Mouse (Mus musculus): ENCODE results near the gene Hist1h2ad. TPM values are rescaled to one million over a fixed set of nuclear protein-coding genes. Genes with fewer than 3 reads are reported as not detected.

Hist1h2ad gene
- polyA plus RNA-seq, 1 experiment from 2014 or later, result 3.0 TPM

- Histone ChIP-seq H3K27ac (peak overlapping the region; percentile 99), H3K4me3 (peak overlapping the region; percentile 73), H3K9me3 (no peaks in the 10 kb centered on the region), H3K36me3 (no peaks in the 10 kb centered on the region), H3K4me2 (replicated peaks) (peak overlapping the region; percentile 95), H3K4me1 (peaks cover 11% of the 10 kb centered on the region), H3K27me3 (no peaks in the 10 kb centered on the region), H3K9ac (peak overlapping the region; percentile 93)
- WGBS, result 28% methylated on average over 7 of the region's 7 CpGs
- ATAC-seq (ENCODE audit: low FRiP score, low read depth), result no peak
Observed at GRCm38 (mm10) chr13:23622861-23623450, 48.8 kb downstream of the Hist1h2ad start.

Small RNAs within 50 kb of the gene (microRNA-seq; reads per million reads assigned to microRNA genes)
- not detected for gene Gm44297
- not detected for gene Gm44359
- gene Gm44394, result not detected

Other genes starting within 250 kb of the Hist1h2ad start
- 65.0 and 70.3 TPM in 2 replicates for gene Zfp322a, start 205.2 kb upstream of the Hist1h2ad start, polyA plus RNA-seq (2015; fragmentation: Nextera tagmentation; extraction: Ambion mirVana)
- gene Abt1, start 150.5 kb upstream of the Hist1h2ad start, polyA plus RNA-seq (2015; fragmentation: Nextera tagmentation; extraction: Ambion mirVana), result 13.4 and 14.8 TPM in 2 replicates
- 0.19 and 0.45 TPM in 2 replicates for gene Btn1a1, start 108.5 kb upstream of the Hist1h2ad start, polyA plus RNA-seq (2015; fragmentation: Nextera tagmentation; extraction: Ambion mirVana)
- gene Btn2a2, start 85.5 kb upstream of the Hist1h2ad start, polyA plus RNA-seq (2015; fragmentation: Nextera tagmentation; extraction: Ambion mirVana), result 1.4 and 1.5 TPM in 2 replicates
- gene Hist1h4h, start 43.3 kb upstream of the Hist1h2ad start, polyA plus RNA-seq (2015; fragmentation: Nextera tagmentation; extraction: Ambion mirVana), result 4.1 and 8.4 TPM in 2 replicates
- gene Hist1h2af, start 40.5 kb upstream of the Hist1h2ad start, polyA plus RNA-seq (2015; fragmentation: Nextera tagmentation; extraction: Ambion mirVana), result 9.3 and 10.0 TPM in 2 replicates
- gene Hist1h3g, start 39.0 kb upstream of the Hist1h2ad start, polyA plus RNA-seq (2015; fragmentation: Nextera tagmentation; extraction: Ambion mirVana), result 9.8 and 10.9 TPM in 2 replicates
- 0.74 and 1.0 TPM in 2 replicates for gene Hist1h2bh, start 31.0 kb upstream of the Hist1h2ad start, polyA plus RNA-seq (2015; fragmentation: Nextera tagmentation; extraction: Ambion mirVana)
- gene Hist1h3f, start 30.3 kb upstream of the Hist1h2ad start, polyA plus RNA-seq (2015; fragmentation: Nextera tagmentation; extraction: Ambion mirVana), result 1.5 and 1.7 TPM in 2 replicates
- gene Hist1h4f, start 22.7 kb upstream of the Hist1h2ad start, polyA plus RNA-seq (2015; fragmentation: Nextera tagmentation; extraction: Ambion mirVana), result 1.0 and 1.9 TPM in 2 replicates
- 0.46 and 0.51 TPM in 2 replicates for gene Hist1h1d, start 21.1 kb upstream of the Hist1h2ad start, polyA plus RNA-seq (2015; fragmentation: Nextera tagmentation; extraction: Ambion mirVana)
- gene Hist1h3e, start 12.0 kb upstream of the Hist1h2ad start, polyA plus RNA-seq (2015; fragmentation: Nextera tagmentation; extraction: Ambion mirVana), result 8.2 and 8.9 TPM in 2 replicates
- gene Hist1h2ae, start 3.2 kb upstream of the Hist1h2ad start, polyA plus RNA-seq (2015; fragmentation: Nextera tagmentation; extraction: Ambion mirVana), result 110 and 115 TPM in 2 replicates
- gene Hist1h2bg, start 3.0 kb upstream of the Hist1h2ad start, polyA plus RNA-seq (2015; fragmentation: Nextera tagmentation; extraction: Ambion mirVana), result 11.2 and 14.4 TPM in 2 replicates
- gene Hist1h2bf, start 185 bp upstream of the Hist1h2ad start, polyA plus RNA-seq (2015; fragmentation: Nextera tagmentation; extraction: Ambion mirVana), result 9.1 and 16.5 TPM in 2 replicates
- 7.8 and 8.4 TPM in 2 replicates for gene Hist1h3d, start 1.4 kb downstream of the Hist1h2ad start, polyA plus RNA-seq (2015; fragmentation: Nextera tagmentation; extraction: Ambion mirVana)
- 126 and 130 TPM in 2 replicates for gene Hist1h4d, start 7.2 kb downstream of the Hist1h2ad start, polyA plus RNA-seq (2015; fragmentation: Nextera tagmentation; extraction: Ambion mirVana)
- gene Hist1h2be, start 46.7 kb downstream of the Hist1h2ad start, polyA plus RNA-seq (2015; fragmentation: Nextera tagmentation; extraction: Ambion mirVana), result 2.0 and 2.5 TPM in 2 replicates
- gene Hist1h1e, start 48.2 kb downstream of the Hist1h2ad start, polyA plus RNA-seq (2015; fragmentation: Nextera tagmentation; extraction: Ambion mirVana), result 19.9 and 21.1 TPM in 2 replicates
- 1.00 and 1.3 TPM in 2 replicates for gene Hist1h2ac, start 109.6 kb downstream of the Hist1h2ad start, polyA plus RNA-seq (2015; fragmentation: Nextera tagmentation; extraction: Ambion mirVana)
- 35.3 and 35.7 TPM in 2 replicates for gene Hist1h2bc, start 109.8 kb downstream of the Hist1h2ad start, polyA plus RNA-seq (2015; fragmentation: Nextera tagmentation; extraction: Ambion mirVana)
- gene Hist1h1t, start 121.4 kb downstream of the Hist1h2ad start, polyA plus RNA-seq (2015; fragmentation: Nextera tagmentation; extraction: Ambion mirVana), result 0.36 and 0.43 TPM in 2 replicates
- gene Hist1h4c, start 124.1 kb downstream of the Hist1h2ad start, polyA plus RNA-seq (2015; fragmentation: Nextera tagmentation; extraction: Ambion mirVana), result 9.0 and 10.3 TPM in 2 replicates
- 5.2 and 5.5 TPM in 2 replicates for gene Hfe, start 136.5 kb downstream of the Hist1h2ad start, polyA plus RNA-seq (2015; fragmentation: Nextera tagmentation; extraction: Ambion mirVana)
- gene Hist1h1c, start 164.4 kb downstream of the Hist1h2ad start, polyA plus RNA-seq (2015; fragmentation: Nextera tagmentation; extraction: Ambion mirVana), result 22.0 and 23.8 TPM in 2 replicates
- 17.7 and 20.6 TPM in 2 replicates for gene Hist1h3c, start 171.2 kb downstream of the Hist1h2ad start, polyA plus RNA-seq (2015; fragmentation: Nextera tagmentation; extraction: Ambion mirVana)
- gene Hist1h2bb, start 172.4 kb downstream of the Hist1h2ad start, polyA plus RNA-seq (2015; fragmentation: Nextera tagmentation; extraction: Ambion mirVana), result 2.2 and 3.1 TPM in 2 replicates
- 47.8 and 56.8 TPM in 2 replicates for gene Hist1h2ab, start 176.7 kb downstream of the Hist1h2ad start, polyA plus RNA-seq (2015; fragmentation: Nextera tagmentation; extraction: Ambion mirVana)
- 14.7 and 16.3 TPM in 2 replicates for gene Hist1h3b, start 177.9 kb downstream of the Hist1h2ad start, polyA plus RNA-seq (2015; fragmentation: Nextera tagmentation; extraction: Ambion mirVana)
- 7.2 and 13.5 TPM in 2 replicates for gene Hist1h4b, start 182.6 kb downstream of the Hist1h2ad start, polyA plus RNA-seq (2015; fragmentation: Nextera tagmentation; extraction: Ambion mirVana)
- gene Hist1h4a, start 186.8 kb downstream of the Hist1h2ad start, polyA plus RNA-seq (2015; fragmentation: Nextera tagmentation; extraction: Ambion mirVana), result 0.65 TPM in 1 of 2 replicates, not detected in the other
- gene Hist1h3a, start 188.0 kb downstream of the Hist1h2ad start, polyA plus RNA-seq (2015; fragmentation: Nextera tagmentation; extraction: Ambion mirVana), result 11.8 and 14.9 TPM in 2 replicates
- 4.3 and 6.0 TPM in 2 replicates for gene Hist1h1a, start 189.3 kb downstream of the Hist1h2ad start, polyA plus RNA-seq (2015; fragmentation: Nextera tagmentation; extraction: Ambion mirVana)
- not detected in 2 replicates for gene Trim38, start 195.5 kb downstream of the Hist1h2ad start, polyA plus RNA-seq (2015; fragmentation: Nextera tagmentation; extraction: Ambion mirVana)
- not detected in 2 replicates for gene Slc17a2, start 232.6 kb downstream of the Hist1h2ad start, polyA plus RNA-seq (2015; fragmentation: Nextera tagmentation; extraction: Ambion mirVana)